Mouse (Mus musculus): ENCODE data around the gene Rab3ip.

DNA sequence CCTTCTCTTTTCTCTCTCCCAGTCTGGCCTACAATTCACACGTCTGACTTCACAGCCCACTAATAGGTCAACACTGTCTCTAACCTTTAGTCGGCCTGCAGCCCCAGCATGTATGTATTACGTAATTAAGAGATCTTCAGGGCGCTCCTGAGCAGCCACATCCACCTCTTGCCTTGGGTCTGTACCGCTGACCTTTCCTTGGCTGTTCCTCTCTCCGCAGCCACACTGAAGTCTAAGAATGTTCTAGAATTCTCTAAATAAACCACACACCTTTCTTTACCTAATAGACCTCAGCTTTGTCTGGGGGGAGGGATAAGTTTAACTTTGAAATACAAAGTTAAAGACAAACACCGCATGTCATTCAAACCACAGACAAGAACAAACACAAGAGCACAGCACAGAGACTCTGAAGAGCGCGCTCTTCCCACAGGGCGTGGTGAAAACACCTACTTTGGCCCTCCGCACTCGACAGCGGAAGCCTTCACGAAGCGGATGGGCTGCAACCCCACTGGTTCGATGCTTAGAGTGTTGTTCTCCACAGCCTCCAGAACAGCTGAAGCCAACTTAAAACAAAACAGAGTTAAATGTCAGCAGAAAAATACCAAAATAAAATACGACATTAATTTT is 36.8 kb downstream of the Rab3ip start:
- no peak for TF ChIP-seq POLR2A (IDR thresholded peaks at IDR 0.05; ENCODE audit: borderline replicate concordance, extremely low read depth, insufficient read depth, insufficient read length, poor library complexity, severe bottlenecking)
- TF ChIP-seq CTCF (IDR thresholded peaks at IDR 0.05; ENCODE audit: borderline replicate concordance, extremely low read depth, insufficient read depth, insufficient read length): no peak

Data from brain, embryonic 14.5 days (tissue).